Mouse (Mus musculus) bone marrow macrophage, adult 2 months (primary cell): ENCODE measurements around the gene Angpt4. TPM values are rescaled to one million over a fixed set of nuclear protein-coding genes. Genes with fewer than 3 reads are reported as not detected.

ENCODE experiments used
- H3K27ac ChIP-seq: 2 replicates; pipeline ENCODE4 v1.5.1; 2012; ENCODE audit warnings: low read depth, low read length; ENCODE audit not compliant: insufficient read depth
- H3K4me1 ChIP-seq: 2 replicates; pipeline ENCODE4 v1.6.1; 2012; ENCODE audit warnings: low read length; ENCODE audit not compliant: control insufficient read depth, insufficient read depth
- H3K4me3 ChIP-seq: 2 replicates; pipeline ENCODE4 v1.5.1; 2012; ENCODE audit warnings: mild to moderate bottlenecking, low read length, moderate library complexity; ENCODE audit not compliant: insufficient read depth
- CTCF ChIP-seq: IDR thresholded peaks from 2 replicates; pipeline ENCODE4 v1.5.1; 2012; ENCODE audit warnings: low read depth, mild to moderate bottlenecking, low read length, moderate library complexity
- POLR2A ChIP-seq: IDR thresholded peaks from 2 replicates; pipeline ENCODE4 v1.6.1; 2012; ENCODE audit warnings: mild to moderate bottlenecking, low read depth, low read length, borderline replicate concordance
- polyA plus RNA-seq: library from polyadenylated mRNA; stranded (reverse); fragments of >200 nt; gene quantifications from 2 replicates; pipeline ENCODE4 v1.2.4, GENCODE M21; 2012; ENCODE audit not compliant: missing spikeins, insufficient read depth, insufficient read length

The Angpt4 gene
- polyA plus RNA-seq, 1 experiment: not detected

DNA sequence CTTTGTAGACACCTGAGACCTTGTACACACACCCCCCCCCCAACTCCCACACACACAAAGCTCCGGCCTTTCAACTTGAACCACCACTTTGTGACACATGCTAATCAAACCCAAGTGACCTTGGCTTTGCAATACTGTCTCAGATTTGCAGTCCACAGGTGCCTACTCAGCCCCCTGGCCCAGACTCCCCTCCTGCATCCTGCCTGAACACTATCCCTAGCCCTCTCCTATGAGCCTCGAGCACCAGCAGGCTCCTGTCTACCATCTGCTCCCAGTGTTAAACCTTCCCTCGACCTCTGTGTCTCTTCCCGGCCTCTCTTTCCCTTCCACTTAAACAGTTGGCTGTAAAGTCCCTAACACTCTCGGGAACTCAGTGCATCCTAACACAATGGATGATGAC, 80.4 kb downstream of the Angpt4 start:
- H3K27ac ChIP-seq: no peak overlapping the region
- H3K4me1 ChIP-seq: peaks cover 11% of the 10 kb centered on the region
- H3K4me3 ChIP-seq: no peak overlapping the region
- TF ChIP-seq POLR2A (no peak), CTCF (no peak)

DNA sequence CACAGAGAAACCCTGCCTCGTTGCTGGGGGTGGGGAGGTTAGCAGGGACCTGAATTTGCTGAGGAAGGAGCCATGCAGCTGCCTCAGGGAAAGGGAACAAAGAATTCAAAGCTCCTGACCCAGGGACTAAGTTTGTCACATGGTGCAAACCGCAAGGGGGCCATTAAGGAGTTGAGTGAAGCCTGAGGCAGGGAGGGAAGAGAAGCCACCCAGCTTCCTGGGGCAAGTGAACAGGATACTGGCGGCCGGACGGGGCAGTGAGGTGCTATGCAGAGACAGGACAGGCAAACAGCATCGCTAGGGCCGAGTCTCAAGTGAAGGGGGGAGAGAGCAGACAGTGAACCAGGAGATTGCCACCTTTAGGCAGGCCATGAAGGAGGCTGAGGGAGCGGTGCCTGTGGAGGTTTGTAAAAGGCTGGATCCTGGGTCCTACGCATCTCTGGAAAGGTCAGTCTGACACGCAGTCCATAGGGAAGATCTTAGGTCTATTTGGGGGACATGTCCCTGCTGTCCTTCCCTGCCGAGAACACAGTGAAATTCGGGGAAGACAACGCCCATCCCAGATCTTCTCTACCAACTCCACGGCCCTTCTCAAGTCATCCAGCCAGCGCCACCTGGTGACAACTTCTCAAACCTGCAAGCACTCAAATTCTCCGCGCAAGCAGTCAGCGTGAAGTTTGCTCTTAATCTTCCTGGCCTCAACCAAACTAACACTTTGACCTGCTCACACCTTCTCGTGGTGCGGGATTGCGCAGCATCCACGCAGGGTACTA, 83.5 kb downstream of the Angpt4 start:
- peak overlapping the region; percentile 47 for H3K4me3 ChIP-seq

More for the DNA sequence above, 83.5 kb downstream of the Angpt4 start:
- Histone ChIP-seq H3K27ac (no peak overlapping the region), H3K4me1 (peaks cover 14% of the 10 kb centered on the region)
- TF ChIP-seq POLR2A: no peak
- TF ChIP-seq CTCF: peak; percentile 82

Other genes starting within 250 kb of the Angpt4 start
- not detected in 2 replicates for gene Rad21l, start 242.7 kb upstream of the Angpt4 start, polyA plus RNA-seq
- not detected in 2 replicates for gene Tmem74b, start 209.2 kb upstream of the Angpt4 start, polyA plus RNA-seq
- gene Psmf1, start 167.0 kb upstream of the Angpt4 start, polyA plus RNA-seq: 28.5 and 28.9 TPM in 2 replicates
- not detected in 2 replicates for gene Rspo4, start 68.3 kb upstream of the Angpt4 start, polyA plus RNA-seq
- 19.9 and 20.5 TPM in 2 replicates for gene Fam110a, start 69.0 kb downstream of the Angpt4 start, polyA plus RNA-seq
- 0.83 and 1.4 TPM in 2 replicates for gene Slc52a3, start 85.3 kb downstream of the Angpt4 start, polyA plus RNA-seq
- gene Scrt2, start 170.3 kb downstream of the Angpt4 start, polyA plus RNA-seq: not detected in 2 replicates
- gene Srxn1, start 194.3 kb downstream of the Angpt4 start, polyA plus RNA-seq: 50.2 and 54.5 TPM in 2 replicates
- gene Tcf15, start 232.4 kb downstream of the Angpt4 start, polyA plus RNA-seq: not detected in 2 replicates